Mouse (Mus musculus): ENCODE data around the gene Txnrd1.

Gene Txnrd1

DNA sequence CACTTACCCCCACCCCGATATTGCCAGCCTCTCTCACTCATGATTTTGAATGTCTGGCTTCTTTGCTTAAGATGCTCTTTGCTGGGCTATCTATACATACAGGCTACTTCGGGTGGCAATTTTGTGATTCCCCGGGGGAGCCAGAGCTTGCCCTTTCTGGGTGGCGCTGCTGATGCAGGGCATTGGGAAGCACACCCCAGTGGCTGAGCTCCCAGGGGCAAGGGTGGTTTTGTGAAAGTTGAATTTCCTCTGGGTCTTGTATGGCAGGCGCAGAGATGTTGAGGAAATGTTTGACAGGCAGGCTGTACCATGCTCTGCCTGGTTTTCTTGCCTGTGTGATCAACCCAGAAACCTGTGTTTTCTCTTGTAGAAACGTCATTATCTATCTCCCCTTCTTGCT, 15.1 kb upstream of the Txnrd1 start:
- DNase-seq = no peak

GRCm38 (mm10) chr10:82823108-82823778, 10.5 kb upstream of the Txnrd1 start:
- DNase-seq = no peak

DNA sequence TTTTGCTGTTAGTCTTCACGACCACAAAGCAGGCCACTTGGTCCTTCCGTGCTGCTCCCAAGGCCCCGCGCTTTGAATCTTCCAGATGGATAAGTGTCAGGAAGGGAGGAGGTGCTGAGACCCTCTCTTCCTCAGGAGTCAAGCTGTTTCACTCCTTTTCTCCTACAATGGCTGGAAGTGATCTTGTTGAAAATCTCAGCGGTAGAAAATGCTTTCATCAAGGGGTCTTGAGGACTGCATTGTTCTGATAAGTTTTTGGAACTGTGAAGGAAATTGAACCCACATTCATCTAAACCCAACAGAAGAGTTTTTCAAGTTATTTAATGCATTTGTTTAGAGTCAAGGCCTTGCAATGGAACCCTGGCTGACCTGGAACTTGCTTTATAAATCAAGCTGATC, 10.0 kb upstream of the Txnrd1 start:
- no peak for DNase-seq

DNA sequence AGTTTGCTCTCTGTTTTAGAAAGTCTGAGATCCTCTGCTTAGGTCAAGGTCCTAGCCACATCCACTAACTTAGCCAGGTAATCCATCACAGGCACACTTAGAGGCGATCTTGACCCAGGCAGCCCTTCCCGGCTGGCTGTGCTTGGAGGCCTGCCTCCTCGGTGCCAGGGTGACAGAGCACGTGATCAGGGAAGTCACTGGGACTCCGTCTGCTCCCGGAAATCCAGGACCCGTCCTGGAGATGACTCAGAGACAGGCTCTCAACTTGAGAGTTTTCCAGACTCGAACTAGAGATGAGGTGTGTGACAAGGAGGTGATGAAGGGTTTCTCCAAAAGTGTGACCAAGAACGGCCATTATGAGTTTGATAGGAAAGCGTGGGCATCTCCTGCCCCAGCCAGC, 9.2 kb upstream of the Txnrd1 start:
- no peak for DNase-seq

DNA sequence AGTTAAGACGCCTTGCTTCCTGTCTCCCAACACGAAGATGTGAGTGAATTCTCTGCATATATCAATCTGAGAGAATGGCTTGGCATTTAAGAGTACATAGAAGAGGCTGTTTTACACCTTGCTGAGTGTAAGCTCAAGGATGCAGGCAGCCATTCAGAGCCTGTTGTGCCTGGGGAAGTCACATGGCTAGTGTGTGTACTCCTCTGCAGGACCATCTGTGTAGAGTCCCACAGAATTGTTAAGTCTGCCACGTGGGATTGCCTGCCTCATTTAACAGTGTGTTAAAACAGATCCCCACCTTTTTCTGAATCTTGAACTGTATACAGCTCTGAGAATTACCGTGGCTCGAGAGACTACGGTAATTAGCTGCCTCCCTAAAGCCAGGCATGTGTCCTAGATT, 7.2 kb upstream of the Txnrd1 start:
- DNase-seq = no peak

DNA sequence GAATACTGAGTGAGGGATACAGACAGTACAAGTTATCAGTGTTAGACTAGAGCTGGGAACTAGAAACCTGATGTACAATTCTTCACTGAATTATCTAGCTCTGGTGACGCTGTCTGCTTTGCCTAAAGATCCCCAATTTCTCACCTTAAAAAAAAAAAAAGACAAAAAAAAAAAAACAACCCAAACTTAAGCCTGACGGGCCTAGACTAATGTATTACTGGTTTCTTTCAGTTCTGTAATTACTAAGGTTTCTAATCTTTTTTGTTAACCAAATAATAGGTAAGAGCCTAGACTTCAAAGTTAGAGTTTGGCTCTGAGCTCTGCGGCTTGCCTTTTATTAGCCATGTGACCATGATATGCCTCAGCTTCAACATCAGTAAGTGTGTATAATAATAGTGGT, 2.1 kb downstream of the Txnrd1 start:
- no peak for DNase-seq

DNA sequence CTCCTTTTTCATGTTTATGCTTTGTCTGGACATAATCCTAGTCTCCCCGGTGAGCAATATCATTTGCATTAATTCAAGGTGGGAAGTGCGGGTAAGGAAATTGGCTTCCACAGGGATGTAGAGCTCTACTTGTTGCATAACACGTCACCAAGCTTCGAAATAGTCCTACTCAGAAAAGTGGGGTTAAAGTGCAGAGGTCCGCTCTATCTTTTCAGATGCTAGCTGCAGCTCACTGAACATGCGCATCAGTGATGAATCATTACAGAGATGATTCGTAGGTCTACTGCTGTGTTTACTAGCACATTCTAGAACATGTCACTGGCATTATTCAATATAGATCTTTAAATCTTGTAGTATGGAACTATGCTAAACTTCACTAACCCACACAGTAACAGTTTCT, 4.6 kb downstream of the Txnrd1 start:
- no peak for DNase-seq

DNA sequence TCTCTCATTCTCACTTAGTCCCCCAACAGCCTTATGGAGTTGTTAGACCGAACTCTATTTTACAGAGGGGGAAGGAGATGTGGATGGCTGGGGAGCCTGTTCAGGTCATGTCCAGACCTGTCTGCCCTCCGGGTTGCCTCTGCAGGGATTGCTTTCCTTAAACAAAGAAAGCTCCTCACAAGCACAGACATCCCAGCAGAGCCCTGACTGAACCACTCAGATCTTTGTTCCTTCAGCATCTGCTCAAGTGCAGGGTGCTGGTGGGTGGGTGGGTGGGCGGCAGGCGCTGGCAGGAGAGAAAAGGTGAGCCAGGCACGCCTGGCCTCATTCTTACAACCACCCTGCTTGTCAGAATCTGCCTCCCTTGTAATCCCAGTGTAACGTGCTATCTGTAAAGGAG, 10.3 kb downstream of the Txnrd1 start:
- no peak for DNase-seq

GRCm38 (mm10) chr10:82844731-82845130, 11.0 kb downstream of the Txnrd1 start:
- no peak for DNase-seq

DNA sequence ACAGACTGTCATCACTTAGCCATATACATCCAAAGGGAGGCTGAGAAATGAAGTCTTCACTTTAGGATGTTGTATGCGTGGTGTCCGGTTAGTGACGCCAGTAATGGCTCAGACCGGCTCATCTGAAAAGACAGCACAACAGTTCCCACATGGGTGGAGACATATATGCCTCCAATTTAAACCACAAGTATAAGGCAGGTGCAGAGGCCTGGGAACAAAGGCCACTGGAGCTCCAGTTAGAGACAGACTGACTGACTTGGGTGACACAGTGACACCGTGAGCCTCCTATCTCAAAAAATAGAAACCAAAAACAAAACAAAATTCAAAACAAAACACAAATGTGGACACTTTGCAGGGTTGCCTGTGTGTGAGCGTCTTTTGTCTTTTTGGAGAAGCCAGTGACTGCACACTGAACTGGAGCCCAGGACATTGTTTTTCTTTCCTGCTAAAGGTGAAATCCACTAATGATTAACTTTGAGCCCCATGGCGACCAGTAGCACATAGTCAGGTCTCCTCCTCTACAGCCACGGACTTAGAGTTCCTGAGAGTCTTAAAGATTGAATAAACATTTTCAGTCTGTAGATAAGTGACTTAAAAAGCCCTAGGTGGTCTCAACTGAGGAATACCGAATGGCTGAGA, 14.2 kb downstream of the Txnrd1 start:
- DNase-seq = no peak

- DNase-seq = peak; percentile 18 to 52
Measured at GRCm38 (mm10) chr10:82849686-82850353, 16.1 kb downstream of the Txnrd1 start.

DNA sequence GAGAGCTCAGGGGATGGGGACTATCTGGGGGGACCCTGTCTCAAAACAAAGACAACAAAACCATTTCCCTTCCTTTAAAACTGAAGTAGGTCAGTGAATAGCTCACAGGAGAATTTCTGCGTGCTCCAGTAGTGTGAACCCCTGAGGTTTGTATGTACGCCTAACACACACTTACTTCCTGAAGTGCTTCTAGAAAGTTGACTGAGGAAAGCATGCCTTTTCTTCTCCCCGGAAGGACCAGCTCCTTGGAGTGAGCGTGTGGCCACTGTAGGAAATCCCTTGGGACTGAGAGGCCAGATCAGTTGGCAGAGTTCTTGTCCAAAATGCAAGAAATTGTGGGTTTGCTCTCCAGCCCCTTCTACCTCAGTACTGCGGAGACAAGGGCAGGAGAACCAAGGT, 16.6 kb downstream of the Txnrd1 start:
- DNase-seq = no peak

- DNase-seq = no peak
Measured at GRCm38 (mm10) chr10:82851751-82852150, 18.0 kb downstream of the Txnrd1 start.

DNA sequence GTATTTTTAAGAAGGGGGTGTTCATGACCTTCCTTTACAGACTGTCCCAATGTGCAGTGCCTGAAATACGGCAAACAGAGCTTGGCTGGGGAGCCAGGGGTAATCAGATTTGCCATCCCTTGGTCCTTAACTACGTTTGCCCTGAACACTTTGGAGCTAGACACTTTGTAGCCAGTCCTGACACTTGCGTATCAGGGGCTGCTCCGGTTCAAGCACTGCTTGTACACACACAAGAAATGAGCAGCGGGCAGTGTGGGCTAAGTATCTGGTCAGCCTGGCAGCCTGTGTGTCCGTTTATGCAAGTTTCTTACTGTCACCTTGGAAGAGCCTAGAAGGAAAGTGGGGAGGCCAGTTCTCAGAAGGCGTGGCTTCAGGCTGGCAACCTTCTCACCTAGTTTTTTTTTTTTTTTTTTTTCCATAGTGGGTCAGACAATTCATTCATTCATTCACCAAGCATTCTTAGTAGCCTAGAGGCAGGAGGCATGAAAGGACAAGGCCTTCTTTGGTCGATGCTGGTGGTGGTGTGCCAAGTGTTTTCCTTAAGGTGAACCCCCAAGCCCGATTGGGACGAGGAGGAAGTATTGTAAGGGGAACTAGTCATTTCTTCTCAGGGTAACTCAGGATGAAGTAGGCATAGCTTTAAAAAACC, 24.4 kb downstream of the Txnrd1 start:
- DNase-seq = no peak

DNA sequence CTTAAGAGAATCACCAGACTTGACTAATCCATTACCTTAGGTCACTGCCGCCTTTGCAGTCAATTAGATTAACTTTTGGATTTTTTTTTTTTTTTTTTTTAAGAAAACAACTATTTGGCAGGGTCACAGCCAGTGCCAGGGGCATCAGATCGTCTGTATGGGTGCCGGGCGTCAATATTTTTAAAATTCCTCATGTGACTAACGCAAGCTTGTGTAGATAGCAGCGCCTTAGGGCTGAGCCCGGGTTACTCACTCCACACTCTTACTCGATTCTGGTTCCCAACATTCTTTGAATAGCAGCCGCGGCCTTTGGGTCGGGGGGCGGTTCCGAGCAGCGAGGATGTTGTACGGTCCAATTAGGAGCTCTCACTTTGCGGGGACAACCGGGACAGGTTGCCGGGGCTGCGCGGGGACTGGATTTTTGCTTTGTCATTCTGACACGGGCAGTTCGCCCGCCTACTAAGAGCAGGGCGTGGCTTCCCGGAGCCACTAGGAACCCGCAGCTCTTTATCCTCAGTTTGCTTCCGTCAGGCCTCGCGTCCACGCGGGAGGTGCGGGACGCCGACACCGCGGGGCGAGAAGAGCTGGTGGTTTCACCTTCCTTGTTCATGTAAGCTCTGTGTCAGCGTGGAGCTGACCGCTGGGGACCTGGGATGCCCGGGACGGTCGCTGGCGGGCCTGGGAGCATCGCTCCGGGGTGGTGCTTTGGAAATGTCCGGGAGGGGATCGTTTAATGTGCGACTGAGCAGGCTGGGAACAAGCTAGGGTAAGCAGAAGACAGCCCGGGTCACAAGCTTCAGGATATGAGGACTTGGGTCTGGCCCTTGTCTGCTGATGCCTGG, 25.2 kb downstream of the Txnrd1 start:
- peak; percentile 90 to 94 for DNase-seq

DNA sequence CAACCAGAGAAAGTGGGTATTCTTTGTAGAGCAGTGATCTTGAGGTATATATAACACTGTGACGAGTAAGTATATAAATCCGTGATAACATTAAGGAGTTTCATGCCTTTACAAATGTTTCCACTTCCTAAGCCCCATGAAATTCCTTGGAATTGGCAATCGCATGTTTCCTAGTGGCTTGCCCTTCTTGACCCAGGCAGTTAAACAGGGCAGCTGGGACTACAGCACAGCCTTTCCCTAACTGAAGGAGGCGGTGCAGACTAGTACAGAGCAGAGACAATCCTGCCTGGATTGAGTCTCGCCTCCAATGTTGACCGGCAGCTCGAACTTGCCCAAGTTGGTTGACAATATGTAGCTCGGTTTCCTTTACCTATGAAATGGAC, 25.8 kb downstream of the Txnrd1 start:
- DNase-seq = peak; percentile 51 to 67

GRCm38 (mm10) chr10:82860181-82860928, 26.6 kb downstream of the Txnrd1 start:
- DNase-seq = peak; percentile 79 to 86

- no peak for DNase-seq
Measured at GRCm38 (mm10) chr10:82860929-82861315, 27.2 kb downstream of the Txnrd1 start.

- no peak for DNase-seq
Measured at GRCm38 (mm10) chr10:82863106-82863680, 29.4 kb downstream of the Txnrd1 start.

- DNase-seq = no peak
Measured at GRCm38 (mm10) chr10:82863827-82864226, 30.1 kb downstream of the Txnrd1 start.

DNA sequence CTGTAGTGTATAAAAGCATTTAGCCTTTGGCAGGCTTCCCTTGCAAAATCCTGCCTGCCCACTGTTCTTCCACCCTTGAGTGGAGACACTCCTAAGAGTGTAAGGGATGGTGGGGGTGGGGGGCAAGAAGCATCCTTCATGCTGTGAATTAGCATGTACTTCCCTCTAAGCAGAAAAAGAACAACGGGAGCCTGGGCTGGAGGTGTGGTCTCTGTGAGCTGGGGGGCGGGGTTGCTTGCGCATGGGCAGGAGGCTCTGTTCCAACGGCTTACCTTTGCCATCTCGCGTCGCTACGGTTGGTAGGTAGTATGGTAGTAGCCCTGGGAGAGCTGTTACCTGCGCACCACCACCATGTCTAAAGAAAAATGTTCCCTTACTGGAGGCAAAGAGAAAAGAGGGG, 32.6 kb downstream of the Txnrd1 start, which contains the start of gene Eid3:
Gene Eid3, plus strand, starts transcription at position 271 of the 400 bp plus-strand sequence.
- peak; percentile 41 to 61 for DNase-seq

DNA sequence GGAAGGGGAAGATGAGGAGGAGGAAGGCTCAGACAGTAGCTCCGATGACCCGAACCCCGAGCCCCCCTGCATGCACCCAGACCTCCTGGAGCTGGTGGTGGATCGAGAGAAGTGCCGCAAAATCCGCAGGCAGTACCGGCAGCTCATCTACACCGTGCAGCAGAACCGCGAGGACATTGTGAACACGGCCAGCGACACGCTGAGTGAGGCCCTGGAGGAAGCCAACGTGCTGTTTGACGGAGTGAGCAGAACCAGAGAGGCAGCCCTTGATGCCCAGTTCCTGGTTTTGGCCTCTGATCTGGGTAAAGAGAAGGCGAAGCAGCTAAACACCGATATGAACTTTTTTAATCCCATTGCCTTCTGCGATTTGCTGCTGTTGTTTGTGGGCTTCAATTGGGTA, 33.1 kb downstream of the Txnrd1 start:
- no peak for DNase-seq
